Mouse (Mus musculus) layer of hippocampus, postnatal 10 days (tissue): ENCODE measurements at regions not wholly inside any gene's neighbourhood (a gene's known extent, or its start where the extent isn't known, plus 50 kb on each side); places are given as distances from the start of the nearest gene placed in this dataset.

Source experiments
- DNase-seq, 2 experiments: peaks; one replicate each; pipeline ENCODE4 v3.0.0; 2021; ENCODE audit warnings: low spot score in 2 of 2

DNA sequence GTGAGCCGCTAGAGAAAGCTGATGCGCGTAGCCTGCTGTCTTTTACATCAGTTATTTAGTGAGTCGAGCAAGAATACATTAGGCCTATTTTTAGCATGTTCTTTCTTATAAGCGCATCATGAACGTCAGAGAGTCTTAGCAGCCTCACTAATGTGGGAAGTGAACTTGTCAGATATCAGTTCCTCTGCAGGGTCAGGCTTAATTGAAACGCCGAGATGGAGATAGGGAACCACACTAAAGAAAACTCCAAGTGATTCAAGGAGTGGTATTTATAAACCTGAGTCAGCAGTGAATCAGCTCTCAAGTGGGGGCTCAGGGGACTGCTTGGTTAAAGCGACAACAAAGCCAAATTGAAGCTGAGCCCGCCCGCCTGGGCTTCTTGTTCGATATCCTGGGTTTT, 75.7 kb upstream of the Zc3h12c start:
- DNase-seq: no peak

DNA sequence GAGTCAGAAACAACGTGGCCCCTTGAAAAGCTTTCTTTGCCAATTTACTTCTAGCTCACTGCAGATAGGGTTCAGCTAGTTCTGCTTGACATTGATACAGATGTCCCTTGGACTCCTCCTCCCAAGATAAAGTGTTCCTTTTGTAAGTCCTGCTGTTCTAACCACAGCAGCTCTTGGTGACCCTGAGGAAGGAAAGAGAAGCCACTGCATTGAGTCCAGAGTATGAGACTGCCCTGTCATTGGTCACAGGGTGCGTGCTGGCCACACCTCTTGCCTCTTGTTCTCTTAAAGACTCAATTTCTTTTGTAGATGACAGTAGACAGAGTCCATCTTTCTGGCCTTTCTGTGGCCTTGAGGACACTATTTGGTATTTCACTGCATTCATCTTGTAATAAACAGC, 74.7 kb upstream of the Zc3h12c start:
- DNase-seq: no peak

DNA sequence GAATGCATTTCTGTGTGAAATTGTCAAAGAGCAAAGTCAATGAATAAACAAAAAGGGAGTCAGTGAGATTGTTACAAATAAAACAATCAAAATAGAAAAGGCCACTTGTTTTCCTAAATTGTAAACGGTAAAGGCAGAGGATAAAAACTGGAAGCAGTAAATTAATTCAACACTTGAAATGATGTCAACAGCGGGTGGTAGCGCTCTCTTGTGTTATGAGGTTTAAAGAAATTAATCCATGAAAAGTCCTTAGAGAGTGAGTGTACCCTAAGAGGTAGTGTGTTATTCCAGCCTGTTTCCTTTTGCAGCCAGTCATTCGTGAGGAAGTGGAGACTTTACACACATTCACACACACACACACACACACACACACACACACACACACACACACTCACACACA, 73.2 kb upstream of the Zc3h12c start:
- no peak for DNase-seq

DNA sequence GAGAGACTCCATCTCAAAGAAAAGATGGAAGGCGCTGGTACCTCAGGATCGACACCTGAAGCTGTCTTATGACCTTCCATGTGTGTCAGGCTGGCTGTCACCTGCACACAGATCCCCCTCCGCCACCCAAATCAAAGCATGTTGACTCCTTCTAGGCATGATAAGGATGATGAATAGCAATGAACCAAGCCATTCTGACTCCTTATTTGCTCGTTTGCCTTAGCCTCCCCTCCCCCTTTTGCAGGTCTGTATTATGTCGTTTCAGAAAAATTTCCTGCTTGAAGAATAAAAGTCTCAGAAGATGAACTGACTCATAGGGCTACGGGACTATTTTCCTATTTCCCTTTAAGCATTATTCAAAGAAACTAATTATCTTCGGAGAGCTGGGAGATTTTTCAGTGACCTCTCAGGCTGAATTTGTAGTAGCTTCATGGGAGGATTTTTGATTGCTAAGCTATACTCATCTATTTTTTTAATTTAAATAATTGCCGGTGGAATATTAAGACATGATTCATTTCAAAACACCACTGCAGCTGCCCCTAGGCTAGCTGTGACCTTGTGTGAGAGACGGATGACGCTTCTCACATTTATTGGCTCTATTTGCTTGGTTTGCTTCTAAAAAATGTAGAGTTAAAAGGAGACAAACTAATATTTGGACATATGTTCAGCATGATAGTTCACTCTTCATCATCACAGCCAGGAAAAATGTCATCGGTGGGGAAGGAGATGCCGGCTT, 72.4 kb upstream of the Zc3h12c start:
- DNase-seq: no peak

GRCm38 (mm10) chr9:52234775-52235174, 66.4 kb upstream of the Zc3h12c start:
- DNase-seq: no peak

- no peak for DNase-seq
These were observed 61.2 kb upstream of the Zc3h12c start for GRCm38 (mm10) chr9:52229589-52229988.

DNA sequence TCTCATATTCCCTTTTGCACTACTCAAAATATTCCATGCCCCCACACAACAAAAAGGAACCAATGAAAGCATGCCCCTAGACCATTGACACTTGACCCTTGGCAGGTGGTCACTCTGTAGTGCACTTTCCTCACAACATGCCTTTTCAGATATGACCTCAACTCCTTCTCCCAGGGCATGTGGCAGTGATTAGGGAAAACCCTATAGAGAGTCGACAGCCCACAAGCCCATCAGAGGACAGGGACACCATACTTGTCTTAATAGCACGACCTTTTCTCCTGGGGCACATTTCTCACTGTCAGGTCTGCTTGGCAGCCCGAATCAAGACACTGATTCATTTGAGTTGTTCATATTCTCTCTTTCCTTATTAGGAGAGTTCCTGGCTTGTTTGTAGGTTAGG, 57.3 kb upstream of the Zc3h12c start:
- DNase-seq: no peak

DNA sequence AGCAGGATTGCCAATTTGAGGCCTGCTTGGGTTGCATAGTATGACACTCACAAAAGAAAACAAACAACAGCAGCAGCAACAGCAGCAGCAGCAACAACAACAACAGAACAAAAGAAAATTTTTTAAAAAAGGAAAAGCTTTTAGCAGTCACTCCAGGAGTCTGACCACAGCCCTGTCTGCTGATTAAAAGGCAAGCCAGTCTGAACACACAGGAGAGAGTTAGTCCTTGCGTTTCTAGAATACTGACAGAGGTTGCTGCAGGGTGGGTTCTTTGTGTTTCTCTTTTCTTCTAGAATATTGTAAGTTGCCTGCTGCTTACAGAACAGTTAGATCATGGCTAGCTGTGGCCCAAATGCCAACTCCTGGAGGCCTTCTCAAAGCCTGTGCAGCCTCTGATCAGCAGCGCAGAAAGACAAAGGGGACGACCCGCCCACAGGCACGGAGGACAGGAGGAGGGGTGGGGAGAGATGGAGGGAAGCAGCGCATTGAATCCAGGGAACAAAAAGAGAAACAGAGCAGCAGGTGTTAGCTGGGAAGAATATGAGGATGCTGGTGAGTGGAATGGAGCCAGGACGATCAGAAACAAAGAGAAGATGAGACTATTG, 55.2 kb upstream of the Zc3h12c start:
- peak; percentile 16 to 24 for DNase-seq
